Mouse (Mus musculus) liver, embryonic 14.5 days (tissue): ENCODE measurements at regions not wholly inside any gene's neighbourhood (a gene's known extent, or its start where the extent isn't known, plus 50 kb on each side); places are given as distances from the start of the nearest gene placed in this dataset.

Experiments used
- ATAC-seq: fragments of 200-750 bp; cut with Nextera tagmentation; 2 replicates; pipeline ENCODE4 v1.8.0; 2017; ENCODE audit warnings: moderate number of reproducible peaks, mild to moderate bottlenecking, moderate library complexity; ENCODE audit not compliant: insufficient read depth
- DNase-seq, 3 experiments: peaks; one replicate each; pipeline ENCODE4 v3.0.0-alpha.2; 2012 to 2013; ENCODE audit warnings: low read depth in 3 of 3, low spot score in 3 of 3
- H3K27ac ChIP-seq: fragments of 300-500 bp; sonication (generic); 2 replicates; pipeline ENCODE4 v1.5.1; 2014; ENCODE audit warnings: moderate library complexity, mild to moderate bottlenecking, control low read depth, inconsistent platforms
- H3K27me3 ChIP-seq: fragments of 300-500 bp; sonication (generic); 2 replicates; pipeline ENCODE4 v1.6.1; 2014; ENCODE audit warnings: mild to moderate bottlenecking, low read length, moderate library complexity; ENCODE audit not compliant: control insufficient read depth, insufficient read depth
- H3K36me3 ChIP-seq: fragments of 300-500 bp; sonication (generic); replicated peaks from 2 replicates; pipeline ENCODE4 v1.6.1; 2014; ENCODE audit warnings: low read depth; ENCODE audit not compliant: control insufficient read depth, insufficient read depth
- H3K4me1 ChIP-seq, 2 experiments: fragments of 200-500 bp in 1 of 2; fragments of 300-500 bp in 1 of 2; sonication (generic) in 1 of 2; replicated peaks; 2 replicates each; pipeline ENCODE4 v1.6.1; 2012 to 2014; ENCODE audit warnings: antibody characterized with exemption in 1 of 2, inconsistent platforms in 1 of 2, low read length in 1 of 2; ENCODE audit not compliant: control insufficient read depth in 2 of 2, insufficient read depth in 2 of 2
- H3K4me2 ChIP-seq: fragments of 300-500 bp; sonication (generic); 2 replicates; pipeline ENCODE4 v1.6.1; 2014; ENCODE audit warnings: low read depth, mild to moderate bottlenecking, control low read depth, moderate library complexity
- H3K4me3 ChIP-seq, 2 experiments: fragments of 200-500 bp in 1 of 2; fragments of 300-500 bp in 1 of 2; sonication (generic) in 1 of 2; 2 replicates each; pipeline ENCODE4 v1.5.1; 2012 to 2014; ENCODE audit warnings: low read depth in 2 of 2, low read length in 2 of 2, mild to moderate bottlenecking in 2 of 2, control low read depth in 1 of 2, inconsistent platforms in 1 of 2, moderate library complexity in 1 of 2; ENCODE audit not compliant: insufficient read depth in 1 of 2
- H3K9ac ChIP-seq: fragments of 300-500 bp; sonication (generic); replicated peaks from 2 replicates; pipeline ENCODE4 v1.6.1; 2014; ENCODE audit warnings: mild to moderate bottlenecking, control low read depth, moderate library complexity
- H3K9me3 ChIP-seq: fragments of 300-500 bp; sonication (generic); 2 replicates; pipeline ENCODE4 v1.6.1; 2016; ENCODE audit warnings: low read length, mixed read lengths; ENCODE audit not compliant: control insufficient read depth
- CTCF ChIP-seq: IDR thresholded peaks from 2 replicates; pipeline ENCODE4 v1.5.1; 2016; ENCODE audit warnings: antibody characterized with exemption, low read depth, control low read depth
- EP300 ChIP-seq: IDR thresholded peaks from 2 replicates; pipeline ENCODE4 v1.6.1; 2016; ENCODE audit warnings: antibody characterized with exemption, low read depth
- WGBS: fragments of 180-500 bp; shearing (Covaris S2); extraction: QIAGEN DNeasy Blood & Tissue Kit; methylation state at CpG from one replicate; pipeline ENCODE4 v1.1.7; 2014; ENCODE audit not compliant: insufficient replicate concordance; 5-methylcytosine and 5-hydroxymethylcytosine counted together

DNA sequence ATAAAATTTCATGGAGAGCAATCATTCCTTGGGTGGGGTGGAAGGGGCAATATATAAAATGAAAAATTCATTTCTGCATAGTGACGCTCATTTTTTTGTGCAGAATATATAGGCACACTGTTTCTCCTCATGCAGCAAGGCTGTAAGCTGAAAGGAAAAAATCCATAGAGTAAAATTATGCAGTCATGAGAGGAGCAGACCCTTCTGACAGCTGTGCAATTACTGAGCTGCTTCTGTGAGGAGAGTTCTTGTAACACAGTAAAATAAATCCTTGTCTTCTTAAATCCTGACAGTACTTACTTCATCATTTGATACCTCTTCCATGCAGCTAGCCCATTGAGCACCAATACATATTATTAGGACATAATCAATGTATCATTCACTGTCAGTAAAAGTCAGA, 362.7 kb upstream of the Gm21293 start:
- Histone ChIP-seq H3K9ac (no peak overlapping the region), H3K27ac (no peak overlapping the region), H3K9me3 (no peaks in the 10 kb centered on the region), H3K27me3 (no peaks in the 10 kb centered on the region), H3K4me1 (no peaks in the 10 kb centered on the region), H3K4me3 (no peak overlapping the region), H3K4me2 (no peak overlapping the region), H3K36me3 (no peaks in the 10 kb centered on the region)
- 68% methylated on average over 1 of the region's 1 CpGs for WGBS
- no peak for ATAC-seq
- no peak for DNase-seq
- no peak for TF ChIP-seq CTCF
- TF ChIP-seq EP300 = no peak

DNA sequence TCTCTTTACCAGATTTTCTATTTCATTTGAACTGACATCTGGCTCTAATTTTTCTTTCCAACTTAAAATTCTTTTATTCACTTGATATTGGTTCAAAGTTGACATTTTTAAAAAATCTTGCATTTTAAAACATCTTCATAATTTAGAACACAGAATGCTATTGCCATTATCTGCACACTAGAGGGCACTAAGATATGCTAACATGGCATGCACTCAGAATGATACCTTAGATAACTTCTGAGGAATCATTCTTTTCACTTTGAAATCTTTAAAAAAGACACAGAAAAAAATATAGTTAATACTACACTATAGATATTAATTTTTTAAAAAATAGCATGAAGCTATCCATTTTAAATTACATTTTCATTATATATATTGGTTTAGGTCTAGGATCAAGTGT, 357.9 kb upstream of the Gm21293 start:
- no peak for ATAC-seq
- Histone ChIP-seq H3K27ac (no peak overlapping the region), H3K27me3 (no peaks in the 10 kb centered on the region), H3K4me2 (no peak overlapping the region), H3K4me3 (no peak overlapping the region), H3K9me3 (no peaks in the 10 kb centered on the region), H3K9ac (no peak overlapping the region), H3K36me3 (no peaks in the 10 kb centered on the region), H3K4me1 (no peaks in the 10 kb centered on the region)
- TF ChIP-seq CTCF (no peak), EP300 (no peak)
- no peak for DNase-seq

GRCm38 (mm10) chr10:103829079-103829478, 313.7 kb upstream of the Gm21293 start:
- H3K4me2 ChIP-seq = no peak overlapping the region
- H3K4me3 ChIP-seq = no peak overlapping the region
- no peaks in the 10 kb centered on the region for H3K27me3 ChIP-seq
- DNase-seq (no peak), ATAC-seq (no peak)
- no peaks in the 10 kb centered on the region for H3K4me1 ChIP-seq
- no peaks in the 10 kb centered on the region for H3K36me3 ChIP-seq
- H3K9ac ChIP-seq = no peak overlapping the region
- no peaks in the 10 kb centered on the region for H3K9me3 ChIP-seq
- no peak overlapping the region for H3K27ac ChIP-seq
- no peak for TF ChIP-seq EP300
- TF ChIP-seq CTCF = no peak

- WGBS = 57% methylated on average over 2 of the region's 2 CpGs
- H3K9me3 ChIP-seq = no peaks in the 10 kb centered on the region
- no peak overlapping the region for H3K9ac ChIP-seq
- H3K27ac ChIP-seq = no peak overlapping the region
- TF ChIP-seq CTCF (no peak), EP300 (no peak)
- no peak for DNase-seq
- H3K4me1 ChIP-seq = no peaks in the 10 kb centered on the region
- no peak overlapping the region for H3K4me2 ChIP-seq
- H3K4me3 ChIP-seq = no peak overlapping the region
- no peaks in the 10 kb centered on the region for H3K27me3 ChIP-seq
- no peak for ATAC-seq
- no peaks in the 10 kb centered on the region for H3K36me3 ChIP-seq
Measured at GRCm38 (mm10) chr10:103832063-103832462, 310.7 kb upstream of the Gm21293 start.

- Histone ChIP-seq H3K27me3 (no peaks in the 10 kb centered on the region), H3K4me2 (no peak overlapping the region), H3K9me3 (no peaks in the 10 kb centered on the region), H3K4me1 (no peaks in the 10 kb centered on the region), H3K4me3 (no peak overlapping the region), H3K9ac (no peak overlapping the region), H3K27ac (no peak overlapping the region), H3K36me3 (no peaks in the 10 kb centered on the region)
- 38% methylated on average over 1 of the region's 1 CpGs for WGBS
- TF ChIP-seq EP300 = no peak
- no peak for TF ChIP-seq CTCF
- ATAC-seq (no peak), DNase-seq (no peak)
Measured at GRCm38 (mm10) chr10:103855211-103855610, 287.6 kb upstream of the Gm21293 start.

- no peak for ATAC-seq
- TF ChIP-seq EP300 (no peak), CTCF (no peak)
- Histone ChIP-seq H3K9me3 (no peaks in the 10 kb centered on the region), H3K4me2 (no peak overlapping the region), H3K36me3 (no peaks in the 10 kb centered on the region), H3K27ac (no peak overlapping the region), H3K9ac (no peak overlapping the region), H3K4me1 (no peaks in the 10 kb centered on the region), H3K27me3 (no peaks in the 10 kb centered on the region), H3K4me3 (no peak overlapping the region)
- WGBS = 50% methylated on average over 1 of the region's 1 CpGs
- no peak for DNase-seq
Measured at GRCm38 (mm10) chr10:103860890-103861289, 281.9 kb upstream of the Gm21293 start.
